Mouse (Mus musculus) lung, postnatal 10 days (tissue): ENCODE data around the gene Mtmr11.
A peak's percentile ranks its signal among the peaks of the same experiment; 100 is the strongest.
"Not testable (repeated sequence)": the region's sequence is repeated elsewhere in the genome, so short reads cannot be mapped to it uniquely, and the experiment has no call there.

ENCODE experiments used
- DNase-seq: peaks from one replicate; pipeline ENCODE4 v3.0.0; 2021

The Mtmr11 gene

DNA sequence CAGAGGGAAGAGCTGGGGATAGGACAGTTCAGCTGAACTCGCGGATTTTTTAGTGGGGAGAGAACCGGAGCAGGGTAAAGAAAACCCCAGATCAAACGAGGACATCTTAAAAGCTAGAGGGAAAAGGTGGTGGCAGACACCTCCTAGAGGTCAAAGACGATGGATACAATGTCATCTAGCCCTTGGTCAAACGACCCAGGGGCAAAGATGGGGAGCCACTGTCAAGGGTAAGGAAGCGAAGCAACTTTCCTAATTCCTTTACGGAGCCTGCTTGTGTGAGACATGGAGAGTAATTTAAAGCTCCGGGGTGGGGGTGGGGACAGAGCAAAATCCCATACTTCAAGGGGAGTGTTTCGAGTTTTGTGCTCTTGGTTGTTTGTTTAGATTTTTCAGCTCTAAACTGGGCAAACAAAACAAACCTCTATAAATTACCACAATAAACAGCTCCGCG is 57.4 kb downstream of the Mtmr11 start:
- DNase-seq, result peak; percentile 29

DNA sequence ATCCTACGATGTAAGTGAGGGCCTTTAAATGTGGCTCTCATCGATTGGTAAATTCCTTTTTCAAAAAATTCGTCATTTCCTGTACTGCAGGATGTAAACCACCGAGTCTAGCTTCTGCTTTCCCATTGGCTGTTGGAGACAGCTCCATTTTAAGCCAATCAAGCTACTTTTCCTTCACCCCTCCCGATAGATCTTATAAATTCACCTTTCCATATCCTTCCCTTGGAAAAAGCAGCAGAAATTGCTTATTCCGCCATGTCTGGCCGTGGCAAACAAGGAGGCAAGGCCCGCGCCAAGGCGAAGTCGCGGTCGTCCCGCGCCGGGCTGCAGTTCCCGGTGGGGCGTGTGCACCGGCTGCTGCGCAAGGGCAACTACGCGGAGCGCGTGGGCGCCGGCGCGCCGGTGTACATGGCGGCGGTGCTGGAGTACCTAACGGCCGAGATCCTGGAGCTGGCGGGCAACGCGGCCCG is 57.9 kb downstream of the Mtmr11 start, which contains the start of the genes Bola1 and Hist2h2ab:
Gene Bola1, minus strand, starts transcription at position 49 of the 470 bp plus-strand sequence.
Gene Hist2h2ab, plus strand, starts transcription at position 205 of the 470 bp plus-strand sequence.
- peak; percentile 78 for DNase-seq

DNA sequence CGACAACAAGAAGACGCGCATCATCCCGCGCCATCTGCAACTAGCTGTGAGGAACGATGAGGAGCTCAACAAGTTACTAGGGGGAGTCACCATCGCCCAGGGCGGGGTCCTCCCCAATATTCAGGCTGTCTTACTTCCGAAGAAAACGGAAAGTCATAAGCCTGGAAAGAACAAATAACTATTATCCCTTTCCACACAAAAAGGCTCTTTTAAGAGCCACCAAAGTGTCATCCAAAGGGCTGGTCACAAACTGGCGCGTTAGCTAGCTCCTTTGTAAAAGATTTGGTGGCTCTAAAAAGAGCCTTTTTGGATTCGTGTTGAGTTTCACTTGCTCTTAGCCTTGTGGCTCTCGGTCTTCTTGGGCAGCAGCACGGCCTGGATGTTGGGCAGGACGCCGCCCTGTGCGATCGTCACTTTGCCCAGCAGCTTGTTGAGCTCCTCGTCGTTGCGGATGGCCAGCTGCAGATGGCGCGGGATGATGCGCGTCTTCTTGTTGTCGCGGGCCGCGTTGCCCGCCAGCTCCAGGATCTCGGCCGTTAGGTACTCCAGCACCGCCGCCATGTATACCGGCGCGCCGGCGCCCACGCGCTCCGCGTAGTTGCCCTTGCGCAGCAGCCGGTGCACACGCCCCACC is 58.4 kb downstream of the Mtmr11 start:
- DNase-seq, result not testable (repeated sequence)

DNA sequence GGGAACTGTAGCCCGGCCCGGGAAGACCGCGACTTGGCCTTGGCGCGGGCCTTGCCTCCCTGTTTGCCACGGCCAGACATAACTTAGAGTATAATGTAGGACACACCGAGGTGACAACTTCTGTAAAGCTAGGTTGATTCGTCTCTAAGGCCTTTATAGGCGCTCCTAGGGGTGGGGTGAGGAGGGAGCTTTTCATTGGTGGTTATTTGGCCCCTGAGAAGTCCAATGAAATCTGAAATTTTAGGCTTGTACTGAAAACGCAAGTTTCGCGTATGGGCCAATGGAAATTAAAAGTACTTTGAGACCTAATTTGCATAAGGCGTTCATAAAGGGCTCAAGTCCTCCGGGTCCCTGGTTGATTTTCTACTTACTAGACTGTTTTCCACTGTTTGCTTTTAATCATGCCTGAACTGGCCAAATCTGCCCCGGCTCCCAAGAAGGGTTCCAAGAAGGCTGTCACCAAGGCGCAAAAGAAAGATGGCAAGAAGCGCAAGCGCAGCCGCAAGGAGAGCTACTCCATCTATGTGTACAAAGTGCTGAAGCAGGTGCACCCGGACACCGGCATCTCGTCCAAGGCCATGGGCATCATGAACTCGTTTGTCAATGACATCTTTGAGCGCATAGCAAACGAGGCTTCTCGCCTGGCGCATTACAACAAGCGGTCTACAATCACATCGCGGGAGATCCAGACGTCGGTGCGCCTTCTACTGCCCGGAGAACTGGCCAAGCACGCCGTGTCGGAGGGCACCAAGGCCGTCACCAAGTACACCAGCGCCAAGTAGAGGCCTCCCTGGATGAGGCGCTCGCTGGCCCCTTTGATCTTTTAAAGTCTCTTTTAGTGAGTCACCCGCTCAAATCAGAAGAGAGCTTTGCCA is 59.2 kb downstream of the Mtmr11 start, which contains the start of the genes Hist2h2ac and Hist2h2be:
Gene Hist2h2ac, minus strand, starts transcription at position 116 of the 875 bp plus-strand sequence.
Gene Hist2h2be, plus strand, starts transcription at position 355 of the 875 bp plus-strand sequence.
- DNase-seq, result peak; percentile 94
